In genomic region chr6:65339391-65339790, GRCm38 (mm10) we compare ENCODE assay signal across 22 mouse cellular contexts. TPM values are rescaled to one million over a fixed set of nuclear protein-coding genes. Genes with fewer than 3 reads are reported as not detected.
"Had no signal": no experiment of that assay in that cellular context is flagged by ENCODE, and none has a peak within 500 bp of the region (broad histone marks: within the 10 kb centered on the region; RNA-seq: fewer than 3 reads in every experiment).

No protein-coding gene starts in this region.

- H3K4me1 ChIP-seq: midbrain, embryonic 12.5 days; neural tube, embryonic 12.5 days; stomach, embryonic 15.5 days had no signal

- H3K9me3 ChIP-seq: midbrain, embryonic 10.5 days; midbrain, embryonic 12.5 days; neural tube, embryonic 12.5 days; stomach, embryonic 15.5 days had no signal

- H3K4me2 ChIP-seq: lung, embryonic 14.5 days; midbrain, embryonic 12.5 days; neural tube, embryonic 12.5 days; stomach, embryonic 15.5 days had no signal

- H3K27ac ChIP-seq: midbrain, embryonic 10.5 days; midbrain, embryonic 12.5 days; neural tube, embryonic 12.5 days; stomach, embryonic 15.5 days; stomach, postnatal 0 days had no signal

- H3K4me3 ChIP-seq: midbrain, embryonic 10.5 days; midbrain, embryonic 12.5 days; neural tube, embryonic 12.5 days; stomach, embryonic 15.5 days had no signal

- H3K36me3 ChIP-seq: midbrain, embryonic 10.5 days; midbrain, embryonic 12.5 days; neural tube, embryonic 12.5 days; stomach, embryonic 15.5 days had no signal

- DNase-seq: lung, adult 18-20 months; lung, embryonic 14.5 days; lung, postnatal 10 days; lung, postnatal 4 days; midbrain, embryonic 14.5 days; right cerebral cortex, postnatal 14 days; thymus, adult 2 months; thymus, postnatal 25 days; thymus, postnatal 4 days had no signal

- H3K9ac ChIP-seq: lung, embryonic 14.5 days; midbrain, embryonic 12.5 days; neural tube, embryonic 12.5 days; stomach, embryonic 15.5 days had no signal

- H3K27me3 ChIP-seq: midbrain, embryonic 12.5 days; neural tube, embryonic 12.5 days; stomach, embryonic 15.5 days had no signal

RNA-seq across cellular contexts. Expression of gene C130060K24Rik, which starts 41.5 kb away (rescaled TPM):
- total RNA-seq: megakaryocyte, adult 5-6 weeks; megakaryocyte-erythroid progenitor cell, adult 5-6 weeks; monocyte, adult 5-6 weeks; neutrophil, adult 5-6 weeks had no signal
- polyA plus RNA-seq: liver, embryonic 16.5 days; spleen, adult 2 months; testis, adult 2 months; thymus, adult 2 months; urinary bladder, adult 2 months had no signal
